Mouse (Mus musculus): Measurements from ENCODE around the gene Nt5e. TPM values are rescaled to one million over a fixed set of nuclear protein-coding genes. Genes with fewer than 3 reads are reported as not detected.
"Not testable (repeated sequence)": the region's sequence is repeated elsewhere in the genome, so short reads cannot be mapped to it uniquely, and the experiment has no call there.

Gene Nt5e
- 2.6 and 3.6 TPM in 2 replicates for polyA plus RNA-seq (2014; fragmentation: Nextera tagmentation; extraction: Ambion mirVana)

DNA sequence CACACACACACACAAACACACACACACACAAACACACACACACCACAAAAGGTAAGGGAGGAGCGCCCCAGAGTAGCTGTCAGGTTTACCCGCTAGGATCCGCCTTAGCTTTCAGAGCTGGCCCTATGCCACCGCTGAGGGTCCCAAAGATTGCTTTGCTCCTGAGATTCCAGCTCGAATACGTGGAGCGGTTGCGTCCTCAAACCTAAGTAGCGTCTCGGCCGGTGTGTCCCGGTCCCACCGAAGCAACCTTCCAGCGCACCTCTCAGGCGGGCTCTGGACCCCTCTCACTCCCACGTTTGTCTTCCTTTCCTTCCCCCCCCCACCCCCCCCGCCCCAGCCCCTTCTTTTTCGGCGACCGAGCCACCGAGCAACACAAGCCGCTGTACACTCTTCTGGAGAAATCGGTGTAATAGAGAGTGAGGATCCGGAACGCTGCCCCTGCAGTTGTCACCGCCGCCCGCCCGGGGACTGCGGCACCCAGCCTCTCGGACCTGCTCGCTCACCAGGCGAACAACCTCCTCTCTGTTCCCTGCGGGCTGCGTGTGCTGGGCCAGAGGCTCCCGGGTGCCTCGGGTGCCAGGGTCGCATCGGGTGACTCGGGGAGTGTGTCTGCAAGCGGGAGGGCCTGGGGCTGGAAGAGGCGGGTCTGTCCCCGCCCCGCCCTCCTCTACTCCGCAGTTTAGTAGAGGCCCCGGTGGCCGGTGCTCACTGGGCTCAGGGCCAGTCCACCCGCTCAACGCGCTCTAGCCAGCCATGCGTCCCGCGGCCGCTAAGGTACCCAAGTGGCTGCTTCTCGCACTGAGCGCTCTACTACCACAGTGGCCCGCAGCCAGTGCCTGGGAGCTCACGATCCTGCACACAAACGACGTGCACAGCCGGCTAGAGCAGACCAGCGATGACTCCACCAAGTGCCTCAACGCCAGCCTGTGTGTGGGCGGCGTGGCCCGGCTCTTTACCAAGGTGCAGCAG lies at the start of gene Nt5e:
Nt5e (plus strand) TSS at position 268 of the 972 bp plus-strand sequence.
- H3K4me2 ChIP-seq (ENCODE audit: low read depth, severe bottlenecking): peak within 1 kb of the TSS; percentile 95
- H3K27ac ChIP-seq (replicated peaks; ENCODE audit: low read depth, low read length): no peak within 1 kb of the TSS
- H3K9ac ChIP-seq (ENCODE audit: low read length): peak within 1 kb of the TSS; percentile 63
- H3K4me1 ChIP-seq (ENCODE audit: control insufficient read depth, insufficient read depth, low read length): 0 out of 2 replicates have a peak, but pooled peaks cover 3% of the 10 kb centered on the region
- peaks cover 16% of the 10 kb centered on the region for H3K27me3 ChIP-seq (ENCODE audit: control insufficient read depth, insufficient read depth, low read length)
- no peaks in the 10 kb centered on the region for H3K36me3 ChIP-seq (ENCODE audit: control insufficient read depth, insufficient read depth, low read length)
- peak; percentile 80 for DNase-seq (ENCODE audit: low spot score)
- H3K9me3 ChIP-seq (ENCODE audit: control insufficient read depth, low read length): no peaks in the 10 kb centered on the region
- ATAC-seq (ENCODE audit: insufficient number of reproducible peaks, low FRiP score, low TSS enrichment, low read depth): peak; percentile 88
- WGBS: under 1% methylated on average over 66 of the region's 66 CpGs
- peak within 1 kb of the TSS; percentile 58 for H3K4me3 ChIP-seq (ENCODE audit: low read depth, low read length)

DNA sequence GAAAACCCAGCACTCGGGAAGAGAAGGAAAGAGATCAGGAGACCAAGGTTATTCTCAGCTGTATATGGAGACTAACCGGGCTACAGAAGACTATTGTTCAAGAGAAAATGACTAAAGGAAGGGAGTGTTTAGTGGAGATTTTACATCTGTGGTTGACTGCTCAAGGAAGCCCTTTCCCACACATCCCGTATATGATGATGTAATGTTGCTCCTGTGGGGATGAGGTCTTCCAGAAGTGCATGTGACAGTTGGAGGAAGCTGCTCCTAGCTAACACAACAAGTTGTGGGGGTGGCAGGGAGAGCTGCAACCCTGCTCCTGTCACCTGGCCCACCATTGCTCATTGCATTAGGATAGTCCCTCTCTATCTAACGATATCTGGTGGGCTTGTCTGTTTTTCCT lies 49.4 kb upstream of the Nt5e start:
- Histone ChIP-seq H3K27me3 (ENCODE audit: control insufficient read depth, insufficient read depth, low read length) (no peaks in the 10 kb centered on the region), H3K4me3 (ENCODE audit: low read depth, low read length) (no peak overlapping the region), H3K27ac (replicated peaks; ENCODE audit: low read depth, low read length) (no peak overlapping the region), H3K9me3 (ENCODE audit: control insufficient read depth, low read length) (no peaks in the 10 kb centered on the region), H3K36me3 (ENCODE audit: control insufficient read depth, insufficient read depth, low read length) (no peaks in the 10 kb centered on the region), H3K9ac (ENCODE audit: low read length) (no peak overlapping the region), H3K4me1 (ENCODE audit: control insufficient read depth, insufficient read depth, low read length) (no peaks in the 10 kb centered on the region), H3K4me2 (ENCODE audit: low read depth, severe bottlenecking) (no peak overlapping the region; the same call in 1 of the 2 replicates)
- ATAC-seq (ENCODE audit: insufficient number of reproducible peaks, low FRiP score, low TSS enrichment, low read depth) (no peak), DNase-seq (ENCODE audit: low spot score) (no peak)
- WGBS: 91% methylated on average over 4 of the region's 4 CpGs

DNA sequence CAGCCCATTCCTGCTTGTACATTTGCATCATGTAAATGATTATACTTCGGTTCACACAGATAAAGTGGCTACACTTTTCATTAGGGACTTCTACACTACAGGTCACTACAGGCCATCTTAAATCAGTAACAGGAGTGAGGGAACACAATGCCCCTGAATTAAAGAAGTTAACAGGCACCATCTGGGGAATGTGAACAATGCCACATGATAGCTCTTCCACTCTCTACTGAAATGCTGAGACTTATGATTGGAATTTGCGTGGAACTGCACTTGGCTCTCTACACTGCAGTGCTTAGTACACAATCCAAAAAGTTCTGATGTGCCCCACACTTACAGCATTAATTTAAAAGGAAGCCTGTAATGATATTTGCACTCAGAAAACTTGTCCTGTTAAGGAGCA lies 47.3 kb upstream of the Nt5e start:
- Histone ChIP-seq H3K27me3 (ENCODE audit: control insufficient read depth, insufficient read depth, low read length) (no peaks in the 10 kb centered on the region), H3K4me2 (ENCODE audit: low read depth, severe bottlenecking) (no peak overlapping the region), H3K9ac (ENCODE audit: low read length) (no peak overlapping the region), H3K4me1 (ENCODE audit: control insufficient read depth, insufficient read depth, low read length) (no peaks in the 10 kb centered on the region), H3K27ac (replicated peaks; ENCODE audit: low read depth, low read length) (no peak overlapping the region), H3K9me3 (ENCODE audit: control insufficient read depth, low read length) (no peaks in the 10 kb centered on the region), H3K4me3 (ENCODE audit: low read depth, low read length) (no peak overlapping the region), H3K36me3 (ENCODE audit: control insufficient read depth, insufficient read depth, low read length) (no peaks in the 10 kb centered on the region)
- ATAC-seq (ENCODE audit: insufficient number of reproducible peaks, low FRiP score, low TSS enrichment, low read depth) (no peak), DNase-seq (ENCODE audit: low spot score) (no peak)
- WGBS: 66% methylated on average over 2 of the region's 2 CpGs

DNA sequence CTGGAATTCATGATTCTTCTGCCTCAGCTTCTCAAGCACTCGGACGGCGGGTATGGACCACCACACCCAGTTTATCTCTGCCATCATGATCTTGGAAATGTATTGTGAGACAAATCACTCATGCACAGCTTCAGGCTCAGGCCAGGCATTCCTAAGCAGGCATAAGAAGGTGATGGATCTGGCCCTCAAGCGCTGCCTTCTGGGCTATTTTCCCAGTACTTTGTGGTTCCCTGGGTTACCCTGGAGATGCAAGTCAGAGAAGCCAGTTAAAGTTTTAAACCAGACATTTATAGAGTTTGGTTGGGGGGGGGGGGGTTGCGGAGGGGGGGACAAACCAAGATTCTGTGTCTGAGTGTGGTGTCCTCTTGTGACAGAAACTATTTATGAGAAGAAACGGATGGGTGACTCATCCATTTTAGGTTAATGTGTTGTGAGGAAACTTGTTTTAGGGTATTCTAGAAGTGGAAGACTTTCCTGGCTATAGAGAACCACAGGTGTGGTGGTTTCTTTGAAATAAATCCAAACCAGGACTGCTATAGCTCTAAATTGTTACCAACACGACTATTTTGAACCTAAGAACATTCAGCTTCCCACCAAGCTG lies 37.3 kb upstream of the Nt5e start:
- Histone ChIP-seq H3K4me2 (ENCODE audit: low read depth, severe bottlenecking) (no peak overlapping the region), H3K4me1 (ENCODE audit: control insufficient read depth, insufficient read depth, low read length) (no peaks in the 10 kb centered on the region), H3K27me3 (ENCODE audit: control insufficient read depth, insufficient read depth, low read length) (no peaks in the 10 kb centered on the region), H3K27ac (replicated peaks; ENCODE audit: low read depth, low read length) (no peak overlapping the region), H3K4me3 (ENCODE audit: low read depth, low read length) (no peak overlapping the region), H3K9ac (ENCODE audit: low read length) (no peak overlapping the region), H3K9me3 (ENCODE audit: control insufficient read depth, low read length) (no peaks in the 10 kb centered on the region), H3K36me3 (ENCODE audit: control insufficient read depth, insufficient read depth, low read length) (no peaks in the 10 kb centered on the region)
- ATAC-seq (ENCODE audit: insufficient number of reproducible peaks, low FRiP score, low TSS enrichment, low read depth): no peak
- no peak for DNase-seq (ENCODE audit: low spot score)
- WGBS: 90% methylated on average over 7 of the region's 7 CpGs

DNA sequence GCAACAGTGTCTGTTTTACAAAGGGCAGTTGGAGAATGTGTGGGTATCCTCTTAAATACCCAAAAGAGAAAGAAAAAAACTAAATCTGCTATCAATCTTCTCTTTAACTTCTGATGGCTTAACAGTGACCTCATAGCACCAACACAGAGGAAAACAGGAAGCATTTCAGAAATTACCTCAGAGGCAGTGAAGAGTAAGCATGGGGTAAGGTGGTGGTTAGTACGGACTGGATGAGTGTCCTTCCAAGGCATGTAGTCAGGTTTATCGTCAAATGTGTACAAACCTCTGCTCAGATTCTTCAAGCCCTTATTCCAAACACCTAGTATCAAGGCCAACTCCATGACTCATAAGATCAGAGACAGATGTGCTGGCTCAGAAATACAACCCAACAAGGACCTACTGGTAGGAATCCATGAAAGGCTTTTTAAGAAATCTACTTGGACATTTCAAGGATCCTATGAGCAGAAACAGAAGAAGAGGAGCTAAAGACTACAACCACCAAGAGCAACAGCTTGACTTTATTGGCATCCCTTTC lies 34.1 kb upstream of the Nt5e start:
- no peak overlapping the region for H3K27ac ChIP-seq (replicated peaks; ENCODE audit: low read depth, low read length)
- 91% methylated on average over 2 of the region's 2 CpGs for WGBS

GRCm38 (mm10) chr9:88295798-88296197 lies 31.2 kb upstream of the Nt5e start:
- Histone ChIP-seq H3K27ac (replicated peaks; ENCODE audit: low read depth, low read length) (no peak overlapping the region), H3K9ac (ENCODE audit: low read length) (no peak overlapping the region), H3K36me3 (ENCODE audit: control insufficient read depth, insufficient read depth, low read length) (no peaks in the 10 kb centered on the region), H3K9me3 (ENCODE audit: control insufficient read depth, low read length) (no peaks in the 10 kb centered on the region), H3K4me1 (ENCODE audit: control insufficient read depth, insufficient read depth, low read length) (no peaks in the 10 kb centered on the region), H3K4me3 (ENCODE audit: low read depth, low read length) (no peak overlapping the region), H3K4me2 (ENCODE audit: low read depth, severe bottlenecking) (no peak overlapping the region), H3K27me3 (ENCODE audit: control insufficient read depth, insufficient read depth, low read length) (no peaks in the 10 kb centered on the region)
- WGBS: 57% methylated on average over 4 of the region's 4 CpGs
- ATAC-seq (ENCODE audit: insufficient number of reproducible peaks, low FRiP score, low TSS enrichment, low read depth) (no peak), DNase-seq (ENCODE audit: low spot score) (no peak)

More for the DNA sequence above, 34.1 kb upstream of the Nt5e start:
- Histone ChIP-seq H3K9ac (ENCODE audit: low read length) (no peak overlapping the region), H3K9me3 (ENCODE audit: control insufficient read depth, low read length) (no peaks in the 10 kb centered on the region), H3K36me3 (ENCODE audit: control insufficient read depth, insufficient read depth, low read length) (no peaks in the 10 kb centered on the region), H3K4me1 (ENCODE audit: control insufficient read depth, insufficient read depth, low read length) (no peaks in the 10 kb centered on the region), H3K27me3 (ENCODE audit: control insufficient read depth, insufficient read depth, low read length) (no peaks in the 10 kb centered on the region), H3K4me3 (ENCODE audit: low read depth, low read length) (no peak overlapping the region), H3K4me2 (ENCODE audit: low read depth, severe bottlenecking) (no peak overlapping the region)
- no peak for ATAC-seq (ENCODE audit: insufficient number of reproducible peaks, low FRiP score, low TSS enrichment, low read depth)
- DNase-seq (ENCODE audit: low spot score): no peak

GRCm38 (mm10) chr9:88296321-88296720 lies 30.7 kb upstream of the Nt5e start:
- no peak for DNase-seq (ENCODE audit: low spot score)
- WGBS: 83% methylated on average over 5 of the region's 5 CpGs
- Histone ChIP-seq H3K4me1 (ENCODE audit: control insufficient read depth, insufficient read depth, low read length) (no peaks in the 10 kb centered on the region), H3K9me3 (ENCODE audit: control insufficient read depth, low read length) (no peaks in the 10 kb centered on the region), H3K27ac (replicated peaks; ENCODE audit: low read depth, low read length) (no peak overlapping the region), H3K36me3 (ENCODE audit: control insufficient read depth, insufficient read depth, low read length) (no peaks in the 10 kb centered on the region), H3K27me3 (ENCODE audit: control insufficient read depth, insufficient read depth, low read length) (no peaks in the 10 kb centered on the region), H3K4me2 (ENCODE audit: low read depth, severe bottlenecking) (no peak overlapping the region), H3K4me3 (ENCODE audit: low read depth, low read length) (no peak overlapping the region), H3K9ac (ENCODE audit: low read length) (no peak overlapping the region)
- no peak for ATAC-seq (ENCODE audit: insufficient number of reproducible peaks, low FRiP score, low TSS enrichment, low read depth)

GRCm38 (mm10) chr9:88297244-88297643 lies 29.8 kb upstream of the Nt5e start:
- H3K27ac ChIP-seq (replicated peaks; ENCODE audit: low read depth, low read length); H3K4me1 ChIP-seq (ENCODE audit: control insufficient read depth, insufficient read depth, low read length); DNase-seq (ENCODE audit: low spot score); ATAC-seq (ENCODE audit: insufficient number of reproducible peaks, low FRiP score, low TSS enrichment, low read depth); H3K9me3 ChIP-seq (ENCODE audit: control insufficient read depth, low read length); H3K36me3 ChIP-seq (ENCODE audit: control insufficient read depth, insufficient read depth, low read length); H3K9ac ChIP-seq (ENCODE audit: low read length); H3K4me3 ChIP-seq (ENCODE audit: low read depth, low read length); H3K4me2 ChIP-seq (ENCODE audit: low read depth, severe bottlenecking); H3K27me3 ChIP-seq (ENCODE audit: control insufficient read depth, insufficient read depth, low read length): not testable (repeated sequence)
- WGBS: 83% methylated on average over 3 of the region's 3 CpGs
